ENCODE assay signal across 9 mouse cellular contexts in the genomic region with DNA sequence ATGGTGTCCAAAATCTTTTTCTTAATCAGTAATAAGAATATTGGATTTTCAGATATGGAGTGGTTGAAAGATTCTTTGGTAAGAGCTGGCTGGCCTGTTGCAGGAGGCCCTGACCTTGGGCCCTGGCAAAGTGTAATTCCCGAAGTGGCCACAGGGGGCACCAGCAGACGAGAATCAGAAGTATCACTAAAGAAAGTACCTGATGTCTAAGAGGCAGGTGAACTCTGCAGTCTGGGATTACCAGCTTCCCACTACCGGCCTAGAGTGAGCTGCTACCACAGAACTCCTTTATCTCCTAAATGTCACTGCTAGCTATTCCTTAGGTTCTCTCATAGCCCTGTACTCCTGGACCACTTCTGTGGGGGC. TPM values are rescaled to one million over a fixed set of nuclear protein-coding genes. Genes with fewer than 3 reads are reported as not detected.
DNase-seq lines count a peak whose midpoint lies in the region; ATAC-seq lines count a peak whose summit lies in the region.
"Had no signal": no experiment of that assay in that cellular context is flagged by ENCODE, and none has a peak within 500 bp of the region (broad histone marks: within the 10 kb centered on the region; RNA-seq: fewer than 3 reads in every experiment).

No protein-coding gene starts in this region.

- H3K9me3 ChIP-seq in hindbrain, embryonic 14.5 days (ENCODE audit: control insufficient read depth, low read length) = no peaks in the 10 kb centered on the region
- no peaks in the 10 kb centered on the region for H3K9me3 ChIP-seq in hindbrain, embryonic 13.5 days
- no peaks in the 10 kb centered on the region for H3K9me3 ChIP-seq in heart, embryonic 13.5 days
- H3K9me3 ChIP-seq: midbrain, embryonic 12.5 days had no signal

- intact Hi-C loops in left cerebral cortex, postnatal 36 days (cut with DNase I) = loop anchor here (10.0 kb wide), 1 partner anchor 322 kb away; the partner anchor contains the start of gene Kdm6b

- peaks cover 28% of the 10 kb centered on the region for H3K36me3 ChIP-seq in hindbrain, embryonic 14.5 days (replicated peaks; ENCODE audit: control insufficient read depth, insufficient read depth)
- H3K36me3 ChIP-seq in hindbrain, embryonic 13.5 days = peaks cover 28% of the 10 kb centered on the region
- peaks cover 34% of the 10 kb centered on the region for H3K36me3 ChIP-seq in heart, embryonic 13.5 days

- peak; percentile 78 for DNase-seq in hindbrain, embryonic 14.5 days (ENCODE audit: low spot score)
- DNase-seq in NIH3T3 (ENCODE audit: low read depth) = peak; percentile 84
- DNase-seq in cerebellum, postnatal 14 days = peak; percentile 94 to 96
- peak; percentile 77 for DNase-seq in left cerebral cortex, postnatal 36 days (ENCODE audit: low spot score in 2 of 2)
- peak; percentile 81 for DNase-seq in retina, postnatal 1 day
- peak; percentile 95 for DNase-seq in thymus, postnatal 4 days

- H3K4me3 ChIP-seq in hindbrain, embryonic 14.5 days (replicated peaks; ENCODE audit: low read length) = no peak overlapping the region
- no peak overlapping the region for H3K4me3 ChIP-seq in hindbrain, embryonic 13.5 days
- no peak overlapping the region for H3K4me3 ChIP-seq in heart, embryonic 13.5 days
- H3K4me3 ChIP-seq: midbrain, embryonic 12.5 days had no signal

- no peak overlapping the region for H3K9ac ChIP-seq in hindbrain, embryonic 14.5 days
- no peak overlapping the region for H3K9ac ChIP-seq in hindbrain, embryonic 13.5 days
- peak overlapping the region; percentile 54; the same call in 1 of the 2 replicates for H3K9ac ChIP-seq in heart, embryonic 13.5 days
- H3K9ac ChIP-seq: midbrain, embryonic 12.5 days had no signal

- no peak overlapping the region for H3K4me2 ChIP-seq in hindbrain, embryonic 14.5 days (replicated peaks)
- no peak overlapping the region for H3K4me2 ChIP-seq in hindbrain, embryonic 13.5 days
- H3K4me2 ChIP-seq in heart, embryonic 13.5 days = peak overlapping the region; percentile 6; the same call in 1 of the 2 replicates
- H3K4me2 ChIP-seq: midbrain, embryonic 12.5 days had no signal

- H3K4me1 ChIP-seq in hindbrain, embryonic 14.5 days (replicated peaks; ENCODE audit: control insufficient read depth, insufficient read depth, low read length) = peaks cover 40% of the 10 kb centered on the region
- peaks cover 68% of the 10 kb centered on the region for H3K4me1 ChIP-seq in hindbrain, embryonic 13.5 days (replicated peaks)
- H3K4me1 ChIP-seq in heart, embryonic 13.5 days = peaks cover 76% of the 10 kb centered on the region

- no peaks in the 10 kb centered on the region for H3K27me3 ChIP-seq in hindbrain, embryonic 14.5 days (ENCODE audit: control insufficient read depth, insufficient read depth, low read length)
- H3K27me3 ChIP-seq in hindbrain, embryonic 13.5 days = 0 out of 2 replicates have a peak, but pooled peaks cover 2% of the 10 kb centered on the region
- H3K27me3 ChIP-seq in heart, embryonic 13.5 days (replicated peaks) = no peaks in the 10 kb centered on the region

- 6% methylated on average over 3 of the region's 3 CpGs for WGBS in hindbrain, embryonic 14.5 days
- WGBS in hindbrain, embryonic 13.5 days = 9% methylated on average over 3 of the region's 3 CpGs
- 4% methylated on average over 3 of the region's 3 CpGs for WGBS in heart, embryonic 13.5 days

- no peak for ATAC-seq in hindbrain, embryonic 14.5 days (ENCODE audit: low FRiP score)
- ATAC-seq in hindbrain, embryonic 13.5 days (ENCODE audit: low FRiP score) = no peak
- ATAC-seq in heart, embryonic 13.5 days (ENCODE audit: extremely low read depth, insufficient number of reproducible peaks, low FRiP score, low TSS enrichment) = no peak

- H3K27ac ChIP-seq in hindbrain, embryonic 14.5 days = no peak overlapping the region
- no peak overlapping the region for H3K27ac ChIP-seq in hindbrain, embryonic 13.5 days
- H3K27ac ChIP-seq in heart, embryonic 13.5 days (replicated peaks) = peak overlapping the region; percentile 66
- H3K27ac ChIP-seq: midbrain, embryonic 12.5 days had no signal

RNA-seq across cellular contexts. Expression of gene Per1, which starts 2.6 kb away (rescaled TPM):
- 9.6 and 10.1 TPM in 2 replicates for polyA plus RNA-seq in hindbrain, embryonic 14.5 days (2014; fragmentation: Nextera tagmentation; extraction: Ambion mirVana)
- 7.4 and 9.4 TPM in 2 replicates for polyA plus RNA-seq in hindbrain, embryonic 13.5 days (2015; fragmentation: Nextera tagmentation; extraction: Ambion mirVana)
- polyA plus RNA-seq in heart, embryonic 13.5 days (2015; fragmentation: Nextera tagmentation; extraction: Ambion mirVana) = 8.6 and 9.0 TPM in 2 replicates
- total RNA-seq in left cerebral cortex, postnatal 36 days (2021) = 100 to 1,000 TPM; 106 to 122 TPM

RNA-seq across cellular contexts. Expression of gene Vamp2, which starts 4.1 kb away (rescaled TPM):
- 324 and 368 TPM in 2 replicates for polyA plus RNA-seq in hindbrain, embryonic 14.5 days (2014; fragmentation: Nextera tagmentation; extraction: Ambion mirVana)
- 217 and 227 TPM in 2 replicates for polyA plus RNA-seq in hindbrain, embryonic 13.5 days (2015; fragmentation: Nextera tagmentation; extraction: Ambion mirVana)
- polyA plus RNA-seq in heart, embryonic 13.5 days (2015; fragmentation: Nextera tagmentation; extraction: Ambion mirVana) = 79.5 and 82.1 TPM in 2 replicates
- 1,000 to 10,000 TPM; 1,090 to 1,186 TPM for total RNA-seq in left cerebral cortex, postnatal 36 days (2021)

RNA-seq across cellular contexts. Expression of gene Tmem107, which starts 21.8 kb away (rescaled TPM):
- polyA plus RNA-seq in hindbrain, embryonic 14.5 days (2014; fragmentation: Nextera tagmentation; extraction: Ambion mirVana) = 40.3 and 40.7 TPM in 2 replicates
- polyA plus RNA-seq in hindbrain, embryonic 13.5 days (2015; fragmentation: Nextera tagmentation; extraction: Ambion mirVana) = 28.7 and 41.0 TPM in 2 replicates
- 28.4 and 31.3 TPM in 2 replicates for polyA plus RNA-seq in heart, embryonic 13.5 days (2015; fragmentation: Nextera tagmentation; extraction: Ambion mirVana)
- 10 to 100 TPM; 19.5 to 20.5 TPM for total RNA-seq in left cerebral cortex, postnatal 36 days (2021)

RNA-seq across cellular contexts. Expression of gene Hes7, which starts 27.8 kb away (rescaled TPM):
- 0.43 and 0.52 TPM in 2 replicates for polyA plus RNA-seq in hindbrain, embryonic 14.5 days (2014; fragmentation: Nextera tagmentation; extraction: Ambion mirVana)
- polyA plus RNA-seq in hindbrain, embryonic 13.5 days (2015; fragmentation: Nextera tagmentation; extraction: Ambion mirVana) = 0.26 and 0.35 TPM in 2 replicates
- 0.47 and 0.67 TPM in 2 replicates for polyA plus RNA-seq in heart, embryonic 13.5 days (2015; fragmentation: Nextera tagmentation; extraction: Ambion mirVana)
- 1 to 10 TPM in 1 of 2 experiments, under 1 TPM in 1; 0.79 to 1.3 TPM for total RNA-seq in left cerebral cortex, postnatal 36 days (2021)

RNA-seq across cellular contexts. Expression of gene 9130213A22Rik, which starts 30.0 kb away (rescaled TPM):
- polyA plus RNA-seq in hindbrain, embryonic 14.5 days (2014; fragmentation: Nextera tagmentation; extraction: Ambion mirVana) = 0.39 and 0.56 TPM in 2 replicates
- polyA plus RNA-seq in hindbrain, embryonic 13.5 days (2015; fragmentation: Nextera tagmentation; extraction: Ambion mirVana) = 0.13 and 0.25 TPM in 2 replicates
- polyA plus RNA-seq in heart, embryonic 13.5 days (2015; fragmentation: Nextera tagmentation; extraction: Ambion mirVana) = 0.41 and 0.60 TPM in 2 replicates
- total RNA-seq in left cerebral cortex, postnatal 36 days (2021) = under 1 TPM; 0.52 to 0.75 TPM
